Mouse (Mus musculus): ENCODE results near the gene Oaz2. TPM values are rescaled to one million over a fixed set of nuclear protein-coding genes. Genes with fewer than 3 reads are reported as not detected.
"Not testable (repeated sequence)": the region's sequence is repeated elsewhere in the genome, so short reads cannot be mapped to it uniquely, and the experiment has no call there.

The Oaz2 gene
- polyA plus RNA-seq, 1 experiment: 99.6 TPM

GRCm38 (mm10) chr9:65651957-65652356 lies 15.8 kb upstream of the Oaz2 start:
- DNase-seq (ENCODE audit: low read depth): not testable (repeated sequence)

DNA sequence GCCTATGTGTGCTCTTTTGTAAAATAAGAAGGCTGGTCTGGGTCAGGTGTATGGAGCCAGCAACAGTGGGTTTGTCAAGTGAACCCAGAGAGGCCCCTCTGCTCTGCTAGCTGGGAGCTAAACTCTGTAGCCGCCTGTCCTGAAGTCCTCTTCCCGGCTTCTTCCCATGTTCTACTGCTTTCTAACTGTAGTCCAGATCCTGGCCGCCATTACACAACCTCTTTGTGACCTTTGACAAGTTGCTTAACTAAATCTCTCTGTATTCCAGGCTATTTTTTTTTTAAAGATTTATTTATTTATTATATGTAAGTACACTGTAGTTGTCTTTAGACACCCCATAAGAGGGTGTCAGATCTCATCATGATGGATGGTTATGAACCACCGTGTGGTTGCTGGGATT lies 14.1 kb upstream of the Oaz2 start:
- DNase-seq (ENCODE audit: low read depth): no peak

- DNase-seq (ENCODE audit: low read depth): no peak
Measured at GRCm38 (mm10) chr9:65654700-65655237, 13.0 kb upstream of the Oaz2 start.

DNA sequence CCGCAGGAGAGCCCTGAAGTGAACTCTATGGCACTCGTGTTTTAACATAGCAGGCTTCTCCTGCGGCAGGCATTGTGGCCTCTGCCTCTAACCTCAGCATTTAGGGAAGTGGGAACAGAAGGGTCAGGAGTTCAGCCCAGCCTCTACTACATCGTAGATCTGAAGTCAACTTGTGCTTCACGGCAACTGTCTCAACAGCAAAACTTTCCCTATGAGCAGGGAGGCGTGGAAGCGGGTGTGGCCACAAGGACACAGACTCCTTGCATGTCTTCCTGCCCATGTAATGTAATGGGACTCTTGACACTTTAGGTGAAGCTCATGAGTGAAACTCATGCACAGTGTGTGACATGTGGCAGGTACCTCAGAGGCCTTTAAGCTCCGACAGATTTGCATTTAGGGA lies 12.3 kb upstream of the Oaz2 start:
- no peak for DNase-seq (ENCODE audit: low read depth)

DNA sequence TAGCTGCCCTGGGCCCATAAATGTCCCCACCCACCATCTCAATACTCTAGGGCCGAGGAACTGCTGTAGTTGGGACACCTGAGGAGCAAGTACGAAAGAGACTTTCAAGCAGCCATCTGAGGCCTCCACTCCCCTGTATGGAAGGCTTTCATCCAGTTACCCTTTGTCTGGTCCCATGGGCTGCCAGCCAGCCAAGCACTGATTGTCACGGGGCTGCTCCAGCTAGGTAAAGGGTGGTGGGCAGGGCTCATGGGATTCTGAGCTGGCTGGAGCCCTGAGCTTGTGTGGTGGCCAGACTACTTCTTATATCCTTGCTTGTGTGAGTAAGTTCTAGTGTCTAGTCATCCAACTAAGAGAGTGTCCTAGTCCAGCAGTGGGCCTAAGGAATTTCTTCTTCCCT lies 10.6 kb upstream of the Oaz2 start:
- no peak for DNase-seq (ENCODE audit: low read depth)

GRCm38 (mm10) chr9:65661029-65661428 lies 6.8 kb upstream of the Oaz2 start:
- DNase-seq (ENCODE audit: low read depth): no peak

- DNase-seq (ENCODE audit: low read depth): no peak
Measured at GRCm38 (mm10) chr9:65661493-65661892, 6.3 kb upstream of the Oaz2 start.

GRCm38 (mm10) chr9:65664163-65664562 lies 3.6 kb upstream of the Oaz2 start:
- DNase-seq (ENCODE audit: low read depth): no peak

- no peak for DNase-seq (ENCODE audit: low read depth)
Measured at GRCm38 (mm10) chr9:65666042-65666441, 1.8 kb upstream of the Oaz2 start.

- DNase-seq (ENCODE audit: low read depth): no peak
Measured at GRCm38 (mm10) chr9:65671431-65671931, 3.7 kb downstream of the Oaz2 start.

DNA sequence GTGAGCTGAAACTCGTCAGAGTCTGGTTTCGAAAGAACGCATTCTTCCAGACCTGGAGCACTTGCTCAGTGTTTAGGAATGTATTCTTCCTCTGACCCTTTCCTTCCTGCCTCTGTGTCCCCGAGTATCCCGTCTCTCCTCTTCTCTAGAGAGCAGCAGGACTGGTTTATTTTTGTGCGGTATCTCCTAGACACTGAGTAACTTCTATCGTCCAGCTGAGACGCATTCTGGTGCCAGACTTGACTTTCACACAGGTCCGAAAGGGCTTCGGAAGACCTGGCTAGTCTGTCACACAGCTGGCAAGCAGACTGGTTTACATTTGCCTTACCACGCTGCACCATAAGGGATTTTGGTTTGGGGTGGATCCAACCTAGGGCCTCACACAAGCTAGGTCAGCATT lies 5.2 kb downstream of the Oaz2 start:
- no peak for DNase-seq (ENCODE audit: low read depth)

GRCm38 (mm10) chr9:65675461-65676357 lies 7.9 kb downstream of the Oaz2 start:
- DNase-seq (ENCODE audit: low read depth): no peak

GRCm38 (mm10) chr9:65676358-65677118 lies 8.7 kb downstream of the Oaz2 start:
- DNase-seq (ENCODE audit: low read depth): no peak

DNA sequence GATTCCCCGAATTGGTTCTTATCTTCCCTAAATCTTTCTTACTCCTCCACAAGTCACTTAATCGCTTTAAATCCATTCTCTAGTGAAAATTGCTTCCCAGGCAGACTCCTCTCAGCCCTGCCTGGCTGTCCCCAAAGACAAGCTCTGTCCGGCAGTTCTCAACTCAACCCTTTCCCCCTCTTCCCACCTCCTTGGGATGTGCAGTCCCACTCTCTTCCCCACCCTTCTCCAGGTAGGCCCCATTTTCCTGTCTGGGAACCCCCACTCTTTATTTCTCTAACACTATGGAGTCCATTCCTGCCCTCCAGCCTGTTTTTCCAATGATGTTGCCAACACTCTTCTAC lies 9.3 kb downstream of the Oaz2 start:
- DNase-seq (ENCODE audit: low read depth): no peak

DNA sequence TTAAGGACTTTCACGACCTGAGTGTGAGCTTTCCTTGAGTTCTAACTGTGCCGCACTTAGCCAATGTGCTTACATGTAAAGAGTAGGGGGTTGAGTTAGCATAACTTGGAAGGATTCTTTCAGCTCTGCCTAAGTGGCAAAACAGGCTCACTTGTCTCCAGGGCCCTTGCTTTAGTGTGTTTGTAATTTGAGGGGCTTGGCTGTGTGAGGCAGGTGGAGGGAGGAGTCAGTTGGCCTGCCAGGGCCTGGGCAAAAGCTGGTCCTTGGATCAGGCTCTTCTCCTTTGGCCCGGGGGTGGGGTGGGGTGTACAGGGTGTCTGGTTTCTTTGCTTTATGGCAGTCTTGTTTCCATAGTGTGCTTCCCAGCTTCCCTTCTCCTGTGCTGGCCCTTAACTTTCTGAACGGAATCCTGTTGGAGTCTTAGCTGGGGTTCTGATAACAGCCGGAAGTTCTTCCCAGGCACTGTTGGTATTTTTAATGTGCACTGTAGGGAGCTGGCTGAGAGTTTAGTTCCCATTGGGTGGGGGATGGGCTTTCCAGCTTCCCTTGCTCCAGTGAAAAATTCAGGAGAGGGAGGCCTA lies 11.5 kb downstream of the Oaz2 start:
- no peak for DNase-seq (ENCODE audit: low read depth)

- DNase-seq (ENCODE audit: low read depth): no peak
Measured at GRCm38 (mm10) chr9:65680938-65681633, 13.3 kb downstream of the Oaz2 start.

DNA sequence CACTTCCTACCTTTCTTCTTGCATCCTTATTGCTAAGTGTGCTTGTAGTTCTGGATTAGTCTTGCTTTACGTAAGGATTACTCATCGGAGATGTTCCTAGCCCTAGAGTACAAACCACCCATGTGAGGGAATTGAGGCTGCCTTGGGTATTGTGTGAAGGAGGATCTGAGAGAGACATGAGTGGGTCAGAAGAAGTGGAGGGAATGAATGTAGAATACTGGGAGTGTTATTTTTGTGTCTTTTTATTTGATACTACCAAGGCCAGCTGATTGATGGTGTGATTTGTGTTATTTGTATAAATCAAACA lies 13.8 kb downstream of the Oaz2 start:
- DNase-seq (ENCODE audit: low read depth): no peak

- no peak for DNase-seq (ENCODE audit: low read depth)
Measured at GRCm38 (mm10) chr9:65682183-65682582, 14.4 kb downstream of the Oaz2 start.

DNA sequence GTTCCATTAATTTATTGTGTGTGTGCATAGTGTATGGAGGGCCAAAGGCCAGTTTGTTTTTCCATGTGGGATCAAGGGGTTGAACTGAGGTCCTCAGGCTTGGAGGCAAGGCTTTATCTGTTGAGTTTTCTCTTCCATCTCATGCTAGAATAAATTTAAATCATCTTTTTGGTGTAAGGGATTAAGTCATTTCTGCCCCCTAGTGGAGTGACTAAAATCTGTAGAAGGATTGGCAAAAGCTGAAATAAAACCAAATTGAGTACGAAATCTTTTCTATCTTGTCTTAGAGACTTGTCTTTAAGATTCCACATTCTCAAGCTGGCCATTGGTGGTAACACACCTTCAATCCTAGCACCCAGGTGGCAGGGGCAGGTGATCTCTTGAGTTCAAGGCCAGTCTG lies 15.2 kb downstream of the Oaz2 start:
- no peak for DNase-seq (ENCODE audit: low read depth)

- DNase-seq (ENCODE audit: low read depth): no peak
Measured at GRCm38 (mm10) chr9:65684704-65685103, 16.9 kb downstream of the Oaz2 start.

DNA sequence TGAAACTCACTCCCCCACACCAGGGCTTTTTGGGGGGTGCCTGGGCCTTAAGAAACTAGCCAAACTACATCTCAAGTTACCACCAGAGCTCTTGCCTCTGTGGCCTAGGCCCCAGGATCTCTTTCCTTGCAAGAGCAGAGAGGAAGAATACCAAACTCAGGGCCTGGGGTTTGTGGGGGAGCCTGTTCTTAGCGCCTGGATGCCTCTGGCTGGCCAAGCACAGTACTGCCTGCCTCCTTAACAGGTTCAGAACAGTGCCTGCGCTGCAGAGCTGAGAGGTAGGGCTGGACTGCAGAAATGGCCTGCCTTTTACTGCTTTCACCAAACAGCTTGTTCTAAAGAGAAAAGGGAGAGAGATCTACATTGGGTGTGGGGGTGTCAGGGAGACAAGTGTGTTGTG lies 22.1 kb downstream of the Oaz2 start:
- DNase-seq (ENCODE audit: low read depth): not testable (repeated sequence)

GRCm38 (mm10) chr9:65692466-65692865 lies 24.7 kb downstream of the Oaz2 start:
- no peak for DNase-seq (ENCODE audit: low read depth)

Measured in gonadal fat pad, adult 2 months (tissue).